Mouse (Mus musculus) thymus, adult 2 months (tissue): ENCODE measurements around the gene Cox19.

ENCODE experiments used
- CTCF ChIP-seq: fragments of 200-500 bp; IDR thresholded peaks from 2 replicates; pipeline ENCODE4 v1.5.1; 2012; ENCODE audit warnings: mild to moderate bottlenecking, control low read depth, low read length, moderate library complexity, borderline replicate concordance; ENCODE audit not compliant: control insufficient read depth, poor library complexity, insufficient read depth; ENCODE audit errors: extremely low read depth
- POLR2A ChIP-seq: fragments of 200-500 bp; IDR thresholded peaks from 2 replicates; pipeline ENCODE4 v1.6.1; 2012; ENCODE audit warnings: mild to moderate bottlenecking, low read length, control low read depth, moderate library complexity; ENCODE audit not compliant: control insufficient read depth, poor library complexity, insufficient read depth; ENCODE audit errors: extremely low read depth

DNA sequence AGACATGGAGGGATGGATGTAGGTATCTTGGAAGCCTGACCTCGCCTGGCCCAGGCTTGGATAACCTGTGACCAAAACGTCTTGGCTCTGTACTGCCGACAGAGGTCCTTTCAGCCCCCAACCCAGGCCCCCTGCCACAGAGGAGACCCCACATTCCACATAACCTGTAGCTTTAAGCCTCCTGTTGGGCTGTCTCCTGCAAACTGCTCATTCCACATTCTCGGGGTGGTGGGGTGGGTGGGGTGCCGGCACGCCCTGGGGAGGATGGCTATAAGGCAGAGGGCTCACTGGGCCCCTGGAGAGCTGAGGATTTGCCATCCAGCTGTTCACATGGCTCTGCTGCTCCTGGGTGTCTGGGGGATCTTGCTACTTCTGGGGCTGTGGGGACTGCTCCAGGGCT lies 1.1 kb upstream of the Cox19 start, which contains the start of gene Cyp2w1:
- TF ChIP-seq CTCF (no peak), POLR2A (no peak)
